Mouse (Mus musculus) cerebellum, adult 11-12 months (tissue): Measurements from ENCODE around the gene Prorsd1.
"Not testable (repeated sequence)": the region's sequence is repeated elsewhere in the genome, so short reads cannot be mapped to it uniquely, and the experiment has no call there.

Experiments
- DNase-seq: peaks from one replicate; pipeline ENCODE4 v3.0.0; 2022

The Prorsd1 gene

GRCm38 (mm10) chr11:29514682-29515412 is at the start of gene Prorsd1:
TSS of gene Prorsd1 (minus strand) at chr11:29515033.
- peak; percentile 86 for DNase-seq

- DNase-seq = no peak
Measured at GRCm38 (mm10) chr11:29563406-29563805, 48.6 kb upstream of the Prorsd1 start.

GRCm38 (mm10) chr11:29560990-29561389 is 46.2 kb upstream of the Prorsd1 start:
- no peak for DNase-seq

- DNase-seq = no peak
Measured at GRCm38 (mm10) chr11:29560452-29560851, 45.6 kb upstream of the Prorsd1 start.

- no peak for DNase-seq
Measured at GRCm38 (mm10) chr11:29549425-29549778, 34.6 kb upstream of the Prorsd1 start.

- peak; percentile 18 for DNase-seq
Measured at GRCm38 (mm10) chr11:29548504-29549424, 33.9 kb upstream of the Prorsd1 start.

GRCm38 (mm10) chr11:29547752-29548503 is 33.1 kb upstream of the Prorsd1 start, which contains the start of the genes Clhc1 and Rps27a:
TSS of gene Clhc1 (plus strand) at chr11:29547950.
TSS of gene Rps27a (minus strand) at chr11:29548109.
- DNase-seq = peak; percentile 90

- no peak for DNase-seq
Measured at GRCm38 (mm10) chr11:29547249-29547751, 32.5 kb upstream of the Prorsd1 start.

GRCm38 (mm10) chr11:29546762-29547161 is 31.9 kb upstream of the Prorsd1 start:
- no peak for DNase-seq

- not testable (repeated sequence) for DNase-seq
Measured at GRCm38 (mm10) chr11:29546297-29546696, 31.5 kb upstream of the Prorsd1 start.

- not testable (repeated sequence) for DNase-seq
Measured at GRCm38 (mm10) chr11:29545150-29545752, 30.4 kb upstream of the Prorsd1 start.

- no peak for DNase-seq
Measured at GRCm38 (mm10) chr11:29544225-29544945, 29.6 kb upstream of the Prorsd1 start.

- no peak for DNase-seq
Measured at GRCm38 (mm10) chr11:29538201-29538600, 23.4 kb upstream of the Prorsd1 start.

- peak; percentile 74 for DNase-seq
Measured at GRCm38 (mm10) chr11:29525988-29526794, 11.4 kb upstream of the Prorsd1 start, which contains the start of gene Mtif2. TSS of gene Mtif2 (plus strand) at chr11:29526408.

GRCm38 (mm10) chr11:29514325-29514681 is 530 bp downstream of the Prorsd1 start:
- no peak for DNase-seq

GRCm38 (mm10) chr11:29512818-29513535 is 1.9 kb downstream of the Prorsd1 start:
- no peak for DNase-seq

- no peak for DNase-seq
Measured at GRCm38 (mm10) chr11:29509421-29509820, 5.4 kb downstream of the Prorsd1 start.

- no peak for DNase-seq
Measured at GRCm38 (mm10) chr11:29504899-29505625, 9.8 kb downstream of the Prorsd1 start.
